Mouse (Mus musculus) brain, adult 2 months (tissue): Measurements from ENCODE around the gene Zfp282.

Source experiments
- DNase-seq: peaks from one replicate; pipeline ENCODE4 v3.0.0; 2011; ENCODE audit warnings: low read depth, low spot score

The Zfp282 gene

GRCm38 (mm10) chr6:47899416-47899815, 22.4 kb downstream of the Zfp282 start:
- no peak for DNase-seq

- DNase-seq, result peak; percentile 84
Observed at GRCm38 (mm10) chr6:47903587-47903986, 26.6 kb downstream of the Zfp282 start.

DNA sequence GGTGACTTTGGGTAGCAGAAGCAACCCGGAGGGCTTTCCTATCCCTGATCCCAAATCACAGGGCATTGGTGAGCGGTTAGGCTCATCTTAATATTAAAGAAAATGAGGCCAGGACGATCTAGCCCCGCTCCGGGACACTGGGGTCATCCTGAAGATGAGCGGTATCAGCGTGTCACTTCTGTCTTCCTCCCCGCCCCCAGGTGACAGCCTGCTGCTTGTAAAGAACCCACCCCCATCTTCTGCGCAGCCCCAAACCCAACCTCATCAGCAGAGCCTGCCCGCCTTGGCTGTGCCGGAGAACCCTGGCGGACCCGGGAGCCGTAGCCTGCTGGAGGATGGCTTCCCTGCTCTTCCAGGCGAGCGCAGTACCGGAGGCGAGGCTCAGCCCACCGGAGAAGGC, 27.4 kb downstream of the Zfp282 start:
- DNase-seq, result no peak

DNA sequence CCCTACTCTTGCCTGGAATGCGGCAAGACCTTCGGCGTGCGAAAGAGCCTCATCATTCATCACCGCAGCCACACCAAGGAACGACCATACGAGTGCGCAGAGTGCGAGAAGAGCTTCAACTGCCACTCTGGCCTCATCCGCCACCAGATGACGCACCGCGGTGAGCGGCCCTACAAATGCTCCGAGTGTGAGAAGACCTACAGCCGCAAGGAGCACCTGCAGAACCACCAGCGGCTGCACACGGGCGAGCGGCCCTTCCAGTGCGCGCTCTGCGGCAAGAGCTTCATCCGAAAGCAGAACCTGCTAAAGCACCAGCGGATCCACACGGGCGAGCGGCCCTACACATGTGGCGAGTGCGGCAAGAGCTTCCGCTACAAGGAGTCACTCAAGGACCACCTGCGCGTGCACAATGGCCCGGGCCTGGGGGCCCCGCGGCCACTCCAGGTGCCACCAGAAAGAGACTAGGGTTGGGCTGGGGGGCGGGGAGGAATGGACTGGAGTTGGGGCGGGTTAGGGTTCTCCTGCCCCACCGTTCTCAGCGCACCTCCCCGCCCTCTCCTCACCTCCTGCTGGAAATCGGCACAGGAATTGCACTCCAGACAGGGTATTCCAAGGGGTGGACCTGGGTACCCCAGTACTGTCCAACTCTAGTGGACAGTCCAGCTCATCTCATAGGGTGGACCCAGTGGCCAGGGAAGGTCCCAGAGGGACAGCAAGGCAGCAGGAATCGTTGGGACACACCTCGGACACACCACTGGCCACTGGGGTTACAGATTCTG, 28.1 kb downstream of the Zfp282 start:
- DNase-seq, result no peak

DNA sequence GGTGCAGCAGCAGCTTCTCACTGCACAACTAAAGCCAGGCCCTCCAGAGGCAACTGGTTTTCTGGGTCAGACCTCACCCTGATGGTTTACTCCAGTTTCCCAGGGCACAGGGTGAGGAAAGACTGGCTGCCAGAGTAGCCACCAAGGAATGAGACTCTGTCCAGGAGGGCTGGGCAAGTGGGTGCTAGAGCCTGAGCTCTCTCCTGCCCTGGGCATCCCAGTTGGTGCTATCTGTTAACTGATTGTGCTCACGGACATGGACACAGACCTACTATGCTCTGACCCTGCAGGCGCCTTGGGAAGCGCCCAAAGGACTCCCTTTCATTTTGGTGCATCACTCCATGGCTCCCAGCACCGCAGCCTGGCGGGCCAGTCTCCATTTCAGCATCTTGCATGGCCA, 29.3 kb downstream of the Zfp282 start:
- no peak for DNase-seq

DNA sequence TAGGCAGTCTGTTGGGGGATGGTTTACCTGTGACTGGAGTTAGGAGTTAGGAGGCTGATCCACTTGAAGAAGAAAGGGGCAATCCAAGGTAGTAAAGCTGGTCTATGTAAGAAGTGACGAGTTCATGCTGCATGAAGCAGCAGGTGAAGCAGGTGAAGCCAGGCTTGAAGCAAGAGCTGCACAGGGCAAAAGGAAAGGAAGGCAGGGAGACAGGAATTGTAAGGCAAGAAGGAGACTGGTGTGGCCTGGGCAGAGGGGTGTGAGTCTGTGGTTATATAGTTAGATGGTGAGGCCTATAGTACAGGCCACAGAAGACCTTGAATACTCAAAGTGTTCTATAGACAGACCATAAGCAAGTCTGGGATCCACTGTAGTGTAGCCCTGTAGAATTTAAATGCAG, 32.0 kb downstream of the Zfp282 start:
- DNase-seq, result no peak

- no peak for DNase-seq
Observed at GRCm38 (mm10) chr6:47911650-47912049, 34.6 kb downstream of the Zfp282 start.

GRCm38 (mm10) chr6:47912991-47913390, 36.0 kb downstream of the Zfp282 start:
- DNase-seq, result no peak

- no peak for DNase-seq
Observed at GRCm38 (mm10) chr6:47917051-47917450, 40.0 kb downstream of the Zfp282 start.

DNA sequence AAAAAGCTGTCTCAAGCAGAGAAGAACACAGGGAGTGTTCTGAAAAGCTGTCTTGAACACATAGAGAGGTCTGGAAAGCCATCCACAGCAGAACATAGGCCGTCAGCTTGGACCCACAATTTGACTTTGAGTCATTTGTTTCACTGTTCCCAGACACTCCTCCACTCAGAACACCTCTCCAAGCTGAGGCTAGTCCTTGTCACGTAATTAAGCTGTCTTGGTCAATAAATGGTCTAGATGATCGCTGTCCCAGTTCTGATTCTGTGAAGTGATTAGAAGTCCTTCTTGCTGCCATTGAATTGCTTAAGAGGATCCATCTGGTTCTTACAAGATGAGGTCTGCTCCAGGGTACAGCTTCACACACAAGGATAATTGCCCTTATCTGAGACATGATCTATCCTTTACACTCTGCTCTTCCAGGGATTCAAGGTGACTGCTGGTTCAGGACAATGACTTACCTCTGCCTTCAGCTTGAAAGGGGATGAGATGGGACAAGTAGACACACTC, 41.8 kb downstream of the Zfp282 start:
- no peak for DNase-seq

- no peak for DNase-seq
Observed at GRCm38 (mm10) chr6:47919646-47920446, 42.8 kb downstream of the Zfp282 start.

DNA sequence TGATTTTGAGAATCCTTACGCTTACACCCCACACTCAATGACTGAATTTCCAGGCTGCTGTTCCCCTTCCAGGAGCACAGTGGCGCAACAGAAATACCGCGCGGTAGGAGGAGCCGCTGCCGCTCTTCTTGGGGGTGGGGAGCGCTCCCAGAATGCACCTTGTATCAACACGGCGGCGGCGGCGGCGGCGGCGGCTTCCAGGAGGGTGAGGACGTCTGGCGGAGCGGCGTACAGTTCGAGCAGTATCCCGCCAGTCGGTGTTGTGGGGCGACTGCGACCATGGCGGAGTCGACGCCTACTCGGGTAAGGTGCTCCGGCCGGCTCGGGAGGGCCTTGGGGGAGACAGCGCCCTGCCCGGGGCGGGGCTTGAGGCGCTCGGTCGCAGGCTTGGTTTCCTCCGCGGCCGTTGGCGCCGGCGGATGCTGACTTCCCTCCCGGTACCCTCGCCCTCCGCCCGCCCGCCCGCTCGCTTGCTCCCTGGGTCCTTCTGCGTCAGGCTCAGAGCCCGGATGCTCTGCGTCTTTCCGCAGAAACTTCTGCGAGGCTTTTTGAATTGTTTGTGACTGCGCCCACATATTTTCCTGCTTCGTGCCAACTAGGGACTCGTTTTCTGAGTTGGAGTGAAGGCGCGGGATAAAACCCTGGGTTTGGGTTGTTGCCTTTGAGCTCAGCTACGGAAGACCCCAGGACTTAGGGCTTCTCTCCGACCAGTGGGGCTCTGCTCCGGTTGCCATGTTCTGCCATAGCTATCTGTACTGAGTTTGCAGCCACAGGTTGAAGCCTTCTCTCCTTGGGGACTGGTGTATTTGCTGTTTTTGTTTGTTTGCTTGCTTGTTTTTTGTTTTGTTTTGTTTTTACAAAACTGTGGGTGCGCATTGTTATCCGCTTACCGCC, 43.7 kb downstream of the Zfp282 start, which contains the start of gene Zfp212:
Gene Zfp212, plus strand, starts transcription at position 30 of the 894 bp plus-strand sequence.
- DNase-seq, result peak; percentile 97

DNA sequence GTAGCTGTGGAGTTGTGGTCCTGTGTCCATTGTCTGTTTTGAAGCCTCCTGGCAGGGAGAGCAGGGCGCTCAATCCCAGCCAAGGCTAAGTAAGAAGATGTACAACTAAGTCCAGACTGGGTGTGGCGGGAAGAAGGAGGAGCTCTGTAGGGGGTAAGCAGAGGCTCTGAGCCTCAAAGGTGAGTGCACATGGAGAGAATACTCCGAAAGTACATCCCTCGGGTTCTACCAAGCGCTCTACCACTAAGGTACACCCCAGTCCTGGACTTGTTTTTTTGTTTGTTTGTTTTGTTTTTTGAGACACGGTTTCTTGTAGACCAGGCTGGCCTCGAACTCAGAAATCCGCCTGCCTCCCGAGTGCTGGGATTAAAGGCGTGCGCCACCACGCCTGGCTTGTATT, 65.5 kb downstream of the Zfp282 start:
- no peak for DNase-seq

GRCm38 (mm10) chr6:47943021-47943691, 66.2 kb downstream of the Zfp282 start:
- peak; percentile 78 for DNase-seq

- no peak for DNase-seq
Observed at GRCm38 (mm10) chr6:47943721-47944120, 66.7 kb downstream of the Zfp282 start.

GRCm38 (mm10) chr6:47947388-47947787, 70.4 kb downstream of the Zfp282 start:
- no peak for DNase-seq

GRCm38 (mm10) chr6:47953191-47953726, 76.3 kb downstream of the Zfp282 start, which contains the start of gene Zfp956:
TSS of gene Zfp956 (plus strand) at chr6:47953390.
- peak; percentile 98 for DNase-seq

DNA sequence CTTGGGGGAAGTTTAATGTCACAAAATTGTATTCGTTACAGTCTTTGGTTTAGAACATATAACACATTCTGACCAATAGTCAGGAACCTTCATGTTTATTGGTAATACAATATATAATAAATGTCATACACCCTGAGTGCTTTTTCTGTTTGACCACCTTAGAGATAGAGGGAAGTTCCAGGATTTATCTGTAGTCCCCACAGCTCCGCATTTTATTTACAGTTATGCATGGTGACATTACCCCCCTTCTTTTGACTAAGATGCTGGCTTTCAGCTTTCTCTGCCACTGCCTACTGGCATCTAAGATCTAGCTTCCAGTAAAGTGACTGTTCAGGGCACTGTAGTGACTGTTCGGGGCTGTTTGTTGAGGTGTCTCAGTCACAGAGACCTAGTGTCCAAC, 77.4 kb downstream of the Zfp282 start:
- DNase-seq, result no peak

GRCm38 (mm10) chr6:47957816-47958215, 80.8 kb downstream of the Zfp282 start:
- DNase-seq, result no peak
